Mouse (Mus musculus): ENCODE results near the gene Pink1.

GRCm38 (mm10) chr4:138293261-138293948 lies 32.7 kb downstream of the Pink1 start:
- no peak for TF ChIP-seq POLR2A (IDR thresholded peaks at IDR 0.05; ENCODE audit: borderline replicate concordance, control insufficient read depth, low read depth, low read length)
- no peak for TF ChIP-seq CTCF (IDR thresholded peaks at IDR 0.05; ENCODE audit: control insufficient read depth, insufficient read depth, low read length)

Data from bone marrow, adult 2 months (tissue).